Mouse (Mus musculus) lung, embryonic 15.5 days (tissue): ENCODE data around the gene Vmn1r76. TPM values are rescaled to one million over a fixed set of nuclear protein-coding genes. Genes with fewer than 3 reads are reported as not detected.

Experiments
- ATAC-seq: fragments of 200-750 bp; cut with Nextera tagmentation; 2 replicates; pipeline ENCODE4 v1.8.0; 2017; ENCODE audit warnings: moderate number of reproducible peaks, borderline replicate concordance; ENCODE audit not compliant: low FRiP score, low TSS enrichment; ENCODE audit errors: extremely low read depth
- H3K27ac ChIP-seq: fragments of 300-500 bp; sonication (generic); 2 replicates; pipeline ENCODE4 v1.5.1; 2015; ENCODE audit warnings: moderate library complexity, mild to moderate bottlenecking, inconsistent platforms
- H3K27me3 ChIP-seq: fragments of 300-500 bp; sonication (generic); 2 replicates; pipeline ENCODE4 v1.6.1; 2015; ENCODE audit warnings: inconsistent platforms
- H3K36me3 ChIP-seq: fragments of 300-500 bp; sonication (generic); 2 replicates; pipeline ENCODE4 v1.6.1; 2015; ENCODE audit warnings: inconsistent platforms
- H3K4me1 ChIP-seq: fragments of 300-500 bp; sonication (generic); 2 replicates; pipeline ENCODE4 v1.6.1; 2015; ENCODE audit warnings: inconsistent platforms
- H3K4me2 ChIP-seq: fragments of 300-500 bp; sonication (generic); 2 replicates; pipeline ENCODE4 v1.6.1; 2015; ENCODE audit warnings: inconsistent platforms, mild to moderate bottlenecking, moderate library complexity
- H3K4me3 ChIP-seq: fragments of 300-500 bp; sonication (generic); 2 replicates; pipeline ENCODE4 v1.5.1; 2015; ENCODE audit warnings: mild to moderate bottlenecking, inconsistent platforms
- H3K9ac ChIP-seq: fragments of 300-500 bp; sonication (generic); 2 replicates; pipeline ENCODE4 v1.6.1; 2015; ENCODE audit warnings: inconsistent platforms
- H3K9me3 ChIP-seq: fragments of 300-500 bp; sonication (generic); 2 replicates; pipeline ENCODE4 v1.6.1; 2016; ENCODE audit warnings: inconsistent platforms
- WGBS: fragments of 180-500 bp; shearing (Covaris S2); methylation state at CpG from one replicate; pipeline ENCODE4 v1.1.7; 2015; 5-methylcytosine and 5-hydroxymethylcytosine counted together
- polyA plus RNA-seq: library from polyadenylated mRNA; unstranded; fragments of >200 nt; fragmentation: Nextera tagmentation; extraction: Ambion mirVana; gene quantifications from 2 replicates; pipeline ENCODE4 v1.2.1, GENCODE M21; 2015

Gene Vmn1r76
- polyA plus RNA-seq = not detected in 2 replicates

GRCm38 (mm10) chr7:11938113-11938512 lies at the start of gene Vmn1r76:
Gene Vmn1r76, minus strand, starts transcription at chr7:11938213.
- no peak within 1 kb of the TSS for H3K9ac ChIP-seq
- no peak within 1 kb of the TSS for H3K4me3 ChIP-seq
- H3K4me2 ChIP-seq = no peak within 1 kb of the TSS
- H3K27me3 ChIP-seq = no peaks in the 10 kb centered on the region
- ATAC-seq = no peak
- no peaks in the 10 kb centered on the region for H3K36me3 ChIP-seq
- no peaks in the 10 kb centered on the region for H3K4me1 ChIP-seq
- no peaks in the 10 kb centered on the region for H3K9me3 ChIP-seq
- no peak within 1 kb of the TSS for H3K27ac ChIP-seq

- Histone ChIP-seq H3K9ac (no peak overlapping the region), H3K4me1 (no peaks in the 10 kb centered on the region), H3K27me3 (no peaks in the 10 kb centered on the region), H3K4me2 (no peak overlapping the region), H3K4me3 (no peak overlapping the region), H3K36me3 (no peaks in the 10 kb centered on the region), H3K27ac (no peak overlapping the region), H3K9me3 (0 out of 2 replicates have a peak, but pooled peaks cover 2% of the 10 kb centered on the region)
- no peak for ATAC-seq
These were observed 34.6 kb upstream of the Vmn1r76 start for GRCm38 (mm10) chr7:11972611-11973010.

- H3K9me3 ChIP-seq = 0 out of 2 replicates have a peak, but pooled peaks cover 3% of the 10 kb centered on the region
- no peak overlapping the region for H3K4me2 ChIP-seq
- H3K27me3 ChIP-seq = no peaks in the 10 kb centered on the region
- H3K36me3 ChIP-seq = no peaks in the 10 kb centered on the region
- no peak overlapping the region for H3K4me3 ChIP-seq
- WGBS = 74% methylated on average over 3 of the region's 3 CpGs
- ATAC-seq = no peak
- H3K9ac ChIP-seq = no peak overlapping the region
- H3K4me1 ChIP-seq = no peaks in the 10 kb centered on the region
- H3K27ac ChIP-seq = no peak overlapping the region
These were observed 10.0 kb upstream of the Vmn1r76 start for GRCm38 (mm10) chr7:11947991-11948390.

- Histone ChIP-seq H3K9ac (no peak within 1 kb of the TSS), H3K4me1 (no peaks in the 10 kb centered on the region), H3K36me3 (no peaks in the 10 kb centered on the region), H3K27me3 (no peaks in the 10 kb centered on the region), H3K4me2 (no peak within 1 kb of the TSS), H3K27ac (no peak within 1 kb of the TSS), H3K9me3 (no peaks in the 10 kb centered on the region), H3K4me3 (no peak within 1 kb of the TSS)
- no peak for ATAC-seq
These were observed 63.7 kb downstream of the Vmn1r76 start, which contains the start of gene Vmn1r75 for GRCm38 (mm10) chr7:11874330-11874729. Gene Vmn1r75, plus strand, starts transcription at chr7:11874630.

Other genes starting within 250 kb of the Vmn1r76 start
- gene Vmn1r73, start 207.9 kb downstream of the Vmn1r76 start, polyA plus RNA-seq = not detected in 2 replicates
- not detected in 2 replicates for gene Vmn1r74, start 104.2 kb downstream of the Vmn1r76 start, polyA plus RNA-seq
- not detected in 2 replicates for gene Vmn1r75, start 63.6 kb downstream of the Vmn1r76 start, polyA plus RNA-seq
- not detected in 2 replicates for gene Vmn1r77, start 98.5 kb upstream of the Vmn1r76 start, polyA plus RNA-seq
- gene Vmn1r78, start 212.0 kb upstream of the Vmn1r76 start, polyA plus RNA-seq = not detected in 2 replicates
- gene Vmn1r79, start 233.1 kb upstream of the Vmn1r76 start, polyA plus RNA-seq = not detected in 2 replicates